Mouse (Mus musculus): ENCODE results near the gene Prickle4.
A peak's percentile ranks its signal among the peaks of the same experiment; 100 is the strongest.

Gene Prickle4

DNA sequence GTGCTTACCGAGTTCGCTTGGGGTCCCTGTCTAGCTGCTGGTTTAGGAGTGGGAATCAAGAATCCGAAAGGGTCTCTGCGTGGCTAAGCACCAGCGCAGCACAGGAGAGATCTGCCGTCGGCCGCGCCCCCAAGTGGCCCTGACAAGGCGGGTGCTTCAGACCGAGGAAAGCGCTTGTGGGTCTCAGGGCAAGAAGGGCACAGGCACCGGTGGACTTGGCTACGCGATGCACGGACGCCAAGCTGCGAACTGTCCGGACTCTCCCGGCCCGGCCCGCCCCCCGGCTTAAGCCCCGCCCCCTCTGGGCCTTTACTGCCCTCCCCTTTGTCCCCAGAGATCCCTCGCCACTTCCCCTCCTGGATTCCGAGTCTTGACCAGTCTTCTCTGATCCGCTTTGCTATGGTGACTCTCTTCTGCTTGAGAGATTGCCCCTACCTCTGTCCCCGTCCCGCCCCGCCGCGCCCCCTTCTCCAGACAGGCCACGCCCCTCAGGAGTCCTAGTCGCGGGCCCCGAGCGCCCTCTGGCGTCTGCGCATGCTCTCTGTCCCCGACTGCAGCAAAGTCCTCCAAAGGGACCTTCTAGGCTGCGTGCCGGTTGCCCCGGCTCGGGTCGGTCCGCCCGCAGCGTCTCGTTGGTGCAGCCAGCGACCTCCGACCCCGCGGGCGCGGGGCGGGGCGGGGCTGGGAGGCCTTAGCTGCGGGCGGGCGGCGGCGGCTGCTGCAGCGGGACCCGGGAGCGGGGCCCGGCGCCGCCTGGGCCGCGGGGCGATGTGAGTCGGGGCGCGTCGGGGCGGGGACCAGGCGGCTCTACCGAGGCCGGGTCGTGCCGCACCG lies at the start of gene Prickle4:
Gene Prickle4, minus strand, starts transcription at position 234 of the 834 bp plus-strand sequence.
- peak; percentile 87 for DNase-seq (ENCODE audit: low spot score)

- DNase-seq (ENCODE audit: low spot score) = no peak
Measured at GRCm38 (mm10) chr17:47744086-47744485, 49.5 kb upstream of the Prickle4 start.

- DNase-seq (ENCODE audit: low spot score) = peak; percentile 56
Measured at GRCm38 (mm10) chr17:47742991-47743734, 48.6 kb upstream of the Prickle4 start.

DNA sequence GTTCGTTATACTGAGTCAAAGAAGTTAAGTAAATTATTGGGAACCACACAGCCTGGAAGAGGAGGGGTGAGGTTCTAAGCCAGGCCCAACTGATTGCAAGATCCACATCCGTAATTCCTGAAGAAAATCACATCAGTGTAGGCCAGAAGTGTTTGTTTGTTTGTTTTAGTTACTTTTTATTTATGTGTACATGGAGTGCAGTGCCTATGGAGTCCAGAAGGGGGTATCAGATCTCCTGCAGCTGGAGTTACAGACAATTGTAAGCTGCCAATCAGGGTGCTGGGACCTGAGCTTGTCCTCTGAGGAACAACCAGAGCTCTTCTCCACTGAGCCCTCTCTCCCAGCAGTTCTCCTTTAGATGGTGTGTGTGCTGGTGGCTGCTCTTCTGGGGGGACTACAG lies 45.6 kb upstream of the Prickle4 start:
- DNase-seq (ENCODE audit: low spot score) = no peak

GRCm38 (mm10) chr17:47738879-47739798 lies 44.6 kb upstream of the Prickle4 start:
- DNase-seq (ENCODE audit: low spot score) = no peak

DNA sequence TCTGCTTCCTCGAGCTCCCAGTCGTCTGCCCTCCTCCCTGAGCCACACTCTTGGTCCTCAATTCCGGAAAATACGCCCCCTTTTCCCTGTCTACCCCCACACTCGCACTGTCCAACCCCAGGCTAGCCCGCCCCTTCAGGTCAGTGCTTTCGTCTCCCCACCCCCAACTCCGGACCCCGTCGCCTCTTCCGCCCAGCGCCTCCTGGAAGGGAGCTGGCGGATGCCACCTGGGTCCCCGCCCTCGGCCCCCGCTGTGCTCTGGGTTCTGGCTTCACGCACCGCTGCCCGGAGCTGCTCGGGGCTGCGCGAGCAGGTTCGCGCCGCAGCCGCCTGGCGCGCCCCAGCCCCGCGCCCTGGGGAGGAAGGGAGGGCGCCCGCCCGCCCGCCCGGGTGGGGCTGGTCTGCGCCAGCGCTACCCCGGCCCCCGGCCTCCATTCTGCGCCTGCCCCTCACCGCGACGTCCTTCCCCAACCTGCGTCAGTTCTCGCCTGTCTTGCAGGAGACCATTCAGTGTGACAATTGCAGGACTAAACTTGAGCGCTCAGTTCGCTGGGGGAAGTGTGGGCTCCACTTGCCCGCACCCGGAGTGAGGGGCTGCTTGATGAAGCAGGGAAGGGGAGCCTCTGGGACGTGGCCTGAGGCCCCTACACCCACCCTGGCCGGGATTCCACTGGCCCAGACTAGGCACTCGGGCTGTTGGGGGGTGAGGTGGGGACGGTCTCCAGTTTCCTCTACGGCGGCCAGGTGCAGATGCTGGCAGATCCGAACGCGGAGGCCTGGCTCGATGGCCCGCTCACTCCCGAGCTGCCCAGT lies 43.7 kb upstream of the Prickle4 start:
- DNase-seq (ENCODE audit: low spot score) = no peak

- DNase-seq (ENCODE audit: low spot score) = peak; percentile 45
Measured at GRCm38 (mm10) chr17:47737271-47738065, 42.9 kb upstream of the Prickle4 start.

- peak; percentile 87 for DNase-seq (ENCODE audit: low spot score)
Measured at GRCm38 (mm10) chr17:47736856-47737255, 42.3 kb upstream of the Prickle4 start, which contains the start of gene Tfeb. Gene Tfeb (plus strand): TSS chr17:47737030.

GRCm38 (mm10) chr17:47735553-47736100 lies 41.1 kb upstream of the Prickle4 start:
- no peak for DNase-seq (ENCODE audit: low spot score)

- no peak for DNase-seq (ENCODE audit: low spot score)
Measured at GRCm38 (mm10) chr17:47730633-47731575, 36.4 kb upstream of the Prickle4 start.

DNA sequence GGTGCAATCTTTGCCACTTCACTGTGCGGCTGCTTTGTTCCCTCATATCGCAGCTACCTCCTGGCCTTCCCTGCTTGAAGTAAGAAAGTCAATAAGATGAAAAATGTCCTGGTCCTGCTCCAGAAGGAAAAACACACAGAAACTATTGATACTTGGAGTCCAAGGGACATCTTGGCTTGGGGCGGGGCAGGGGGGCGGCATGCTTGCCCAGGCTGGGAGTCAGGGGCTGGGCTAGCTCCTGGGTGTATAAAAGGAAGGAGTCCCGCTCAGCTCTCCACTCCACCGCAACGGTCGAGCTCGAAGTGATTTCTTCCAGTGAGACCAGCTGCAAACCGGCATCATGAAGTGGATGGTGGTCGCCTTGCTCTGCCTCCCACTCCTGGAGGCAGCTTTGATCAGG lies 32.0 kb upstream of the Prickle4 start, which contains the start of gene Pgc:
Gene Pgc, plus strand, starts transcription at position 277 of the 400 bp plus-strand sequence.
- DNase-seq (ENCODE audit: low spot score) = no peak

- no peak for DNase-seq (ENCODE audit: low spot score)
Measured at GRCm38 (mm10) chr17:47721183-47721582, 26.6 kb upstream of the Prickle4 start.

GRCm38 (mm10) chr17:47715037-47715436 lies 20.5 kb upstream of the Prickle4 start:
- no peak for DNase-seq (ENCODE audit: low spot score)

- DNase-seq (ENCODE audit: low spot score) = no peak
Measured at GRCm38 (mm10) chr17:47712889-47713571, 18.5 kb upstream of the Prickle4 start.

GRCm38 (mm10) chr17:47711883-47712282 lies 17.3 kb upstream of the Prickle4 start:
- no peak for DNase-seq (ENCODE audit: low spot score)

DNA sequence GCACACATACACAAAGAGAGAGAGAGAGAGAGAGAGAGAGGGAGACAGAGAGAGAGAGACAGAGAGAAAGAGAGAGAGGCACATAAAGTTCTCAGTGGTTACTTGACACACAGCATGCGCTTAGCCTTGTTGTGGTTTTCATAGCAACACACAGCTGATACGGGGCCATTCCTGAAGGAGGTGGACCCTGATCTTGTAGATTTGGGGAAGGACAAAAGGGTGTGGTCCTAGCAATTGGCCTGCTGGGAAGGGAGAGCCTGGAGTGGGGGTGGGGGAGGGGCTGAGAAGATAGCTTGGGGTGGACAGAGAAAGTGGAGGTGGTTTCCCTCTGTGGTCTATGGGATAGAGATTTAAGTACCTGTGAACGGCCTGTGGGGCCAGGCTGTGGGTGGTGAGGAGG lies 15.5 kb upstream of the Prickle4 start:
- no peak for DNase-seq (ENCODE audit: low spot score)

DNA sequence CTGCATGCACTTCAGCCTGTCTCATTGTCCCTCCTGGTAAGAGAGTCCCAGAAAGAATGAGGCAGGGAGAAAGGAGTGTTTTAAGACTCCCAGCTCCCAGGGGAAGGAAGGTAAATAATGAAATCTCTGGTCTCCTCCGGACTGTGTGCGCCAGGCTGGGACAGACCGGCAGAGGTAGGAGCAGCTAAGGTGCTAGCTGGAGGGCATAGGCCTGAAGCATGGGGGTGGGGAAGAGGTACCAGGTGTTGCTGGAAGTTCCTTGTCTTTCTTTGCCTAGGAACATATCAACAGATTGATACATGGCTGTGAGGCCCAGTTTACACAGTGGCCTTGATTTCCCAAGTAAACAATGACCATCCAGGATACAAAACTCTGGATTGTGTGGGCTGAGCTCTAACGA lies 14.4 kb upstream of the Prickle4 start:
- no peak for DNase-seq (ENCODE audit: low spot score)

DNA sequence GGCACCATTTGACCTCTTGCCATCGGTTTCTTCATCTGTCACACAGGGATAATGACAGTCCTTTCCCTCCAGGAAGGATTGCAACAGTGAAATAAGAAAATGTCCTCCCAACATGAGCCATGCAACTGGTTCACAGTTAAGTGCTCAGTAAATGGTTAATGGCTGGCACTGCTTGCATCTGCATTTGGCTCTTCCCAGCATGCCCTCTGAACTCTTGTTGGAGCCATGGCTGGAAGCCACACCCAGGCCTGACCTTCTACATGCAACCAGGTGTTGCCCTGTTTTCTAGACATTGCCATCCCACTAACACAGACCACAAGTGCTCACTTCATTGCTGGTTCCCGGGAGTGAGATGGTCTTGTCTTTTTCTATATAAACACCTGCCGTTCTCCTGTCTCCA lies 13.4 kb upstream of the Prickle4 start:
- no peak for DNase-seq (ENCODE audit: low spot score)

All from c-Kit-positive CD71-positive TER-119-positive erythroid progenitor cells, embryonic 14.5 days (primary cell).